Mouse (Mus musculus): ENCODE measurements around the gene Cdh4. TPM values are rescaled to one million over a fixed set of nuclear protein-coding genes. Genes with fewer than 3 reads are reported as not detected.

Cdh4 gene
- total RNA-seq, 1 experiment: 1.9 TPM

- no peak overlapping the region for H3K27ac ChIP-seq (ENCODE audit: insufficient read depth, low read depth, low read length, poor library complexity, severe bottlenecking)
- no peaks in the 10 kb centered on the region for H3K9me3 ChIP-seq (ENCODE audit: control insufficient read depth, insufficient read depth, low read depth, low read length)
- peaks cover 0 to 12% of the 10 kb centered on the region in 2 experiments; a peak in 1 of 4 replicates for H3K4me1 ChIP-seq (ENCODE audit: control insufficient read depth in 2 of 2, insufficient read depth in 2 of 2, low read length in 2 of 2, poor library complexity in 1 of 2)
- H3K4me3 ChIP-seq (ENCODE audit: insufficient read depth in 1 of 2, low read depth in 1 of 2, low read length in 2 of 2, poor library complexity in 1 of 2, severe bottlenecking in 1 of 2): no peak overlapping the region
- in situ Hi-C loops (cut with MboI; ENCODE audit: low sequenced_read_pairs in 2 of 2, unreplicated experiment in 2 of 2): no loop called here
- no peak for TF ChIP-seq ZC3H11A (IDR thresholded peaks at IDR 0.05; ENCODE audit: borderline replicate concordance, low read depth, low read length)
- no peak for TF ChIP-seq HCFC1 (IDR thresholded peaks at IDR 0.05; ENCODE audit: borderline replicate concordance, insufficient read depth, low read length)
- no peak for TF ChIP-seq ZNF384 (IDR thresholded peaks at IDR 0.05; ENCODE audit: low read depth, low read length)
- no peak for TF ChIP-seq CHD2 (IDR thresholded peaks at IDR 0.05; ENCODE audit: low read depth, low read length)
- TF ChIP-seq MAFK (IDR thresholded peaks at IDR 0.05; ENCODE audit: insufficient read depth, low read depth, low read length): no peak
- DNase-seq (ENCODE audit: low read depth, low spot score): no peak
- H3K36me3 ChIP-seq (ENCODE audit: control insufficient read depth, insufficient read depth, low read length, poor library complexity, severe bottlenecking): no peaks in the 10 kb centered on the region
- no peak overlapping the region for H3K9ac ChIP-seq (ENCODE audit: insufficient read depth, low read depth, low read length, poor library complexity, severe bottlenecking)
Measured at GRCm38 (mm10) chr2:179488526-179489139, 46.4 kb downstream of the Cdh4 start.

GRCm38 (mm10) chr2:179491891-179492290 is 49.7 kb downstream of the Cdh4 start:
- Histone ChIP-seq H3K9me3 (ENCODE audit: control insufficient read depth, insufficient read depth, low read depth, low read length) (no peaks in the 10 kb centered on the region), H3K4me3 (ENCODE audit: insufficient read depth in 1 of 2, low read depth in 1 of 2, low read length in 2 of 2, poor library complexity in 1 of 2, severe bottlenecking in 1 of 2) (no peak overlapping the region), H3K36me3 (ENCODE audit: control insufficient read depth, insufficient read depth, low read length, poor library complexity, severe bottlenecking) (no peaks in the 10 kb centered on the region), H3K27ac (ENCODE audit: insufficient read depth, low read depth, low read length, poor library complexity, severe bottlenecking) (no peak overlapping the region), H3K4me1 (ENCODE audit: control insufficient read depth in 2 of 2, insufficient read depth in 2 of 2, low read length in 2 of 2, poor library complexity in 1 of 2) (peaks cover 0 to 27% of the 10 kb centered on the region in 2 experiments; a peak in 2 of 4 replicates), H3K9ac (ENCODE audit: insufficient read depth, low read depth, low read length, poor library complexity, severe bottlenecking) (no peak overlapping the region)
- in situ Hi-C loops (cut with MboI; ENCODE audit: low sequenced_read_pairs in 2 of 2, unreplicated experiment in 2 of 2): no loop called here
- TF ChIP-seq MAFK (IDR thresholded peaks at IDR 0.05; ENCODE audit: insufficient read depth, low read depth, low read length): no peak
- TF ChIP-seq ZNF384 (IDR thresholded peaks at IDR 0.05; ENCODE audit: low read depth, low read length): no peak
- no peak for TF ChIP-seq ZC3H11A (IDR thresholded peaks at IDR 0.05; ENCODE audit: borderline replicate concordance, low read depth, low read length)
- TF ChIP-seq HCFC1 (IDR thresholded peaks at IDR 0.05; ENCODE audit: borderline replicate concordance, insufficient read depth, low read length): no peak
- no peak for TF ChIP-seq CHD2 (IDR thresholded peaks at IDR 0.05; ENCODE audit: low read depth, low read length)
- no peak for DNase-seq (ENCODE audit: low read depth, low spot score)

- Histone ChIP-seq H3K4me1 (ENCODE audit: control insufficient read depth in 2 of 2, insufficient read depth in 2 of 2, low read length in 2 of 2, poor library complexity in 1 of 2) (peaks cover 0 to 18% of the 10 kb centered on the region in 2 experiments; a peak in 2 of 4 replicates), H3K27ac (ENCODE audit: insufficient read depth, low read depth, low read length, poor library complexity, severe bottlenecking) (no peak overlapping the region), H3K9me3 (ENCODE audit: control insufficient read depth, insufficient read depth, low read depth, low read length) (no peaks in the 10 kb centered on the region), H3K9ac (ENCODE audit: insufficient read depth, low read depth, low read length, poor library complexity, severe bottlenecking) (no peak overlapping the region), H3K4me3 (ENCODE audit: insufficient read depth in 1 of 2, low read depth in 1 of 2, low read length in 2 of 2, poor library complexity in 1 of 2, severe bottlenecking in 1 of 2) (no peak overlapping the region), H3K36me3 (ENCODE audit: control insufficient read depth, insufficient read depth, low read length, poor library complexity, severe bottlenecking) (no peaks in the 10 kb centered on the region)
- DNase-seq (ENCODE audit: low read depth, low spot score): no peak
- in situ Hi-C loops (cut with MboI; ENCODE audit: low sequenced_read_pairs in 2 of 2, unreplicated experiment in 2 of 2): no loop called here
- no peak for TF ChIP-seq ZC3H11A (IDR thresholded peaks at IDR 0.05; ENCODE audit: borderline replicate concordance, low read depth, low read length)
- TF ChIP-seq MAFK (IDR thresholded peaks at IDR 0.05; ENCODE audit: insufficient read depth, low read depth, low read length): 0 out of 2 replicates have a peak, but pooled peaks have one; percentile 25
Measured at GRCm38 (mm10) chr2:179494276-179494675, 52.0 kb downstream of the Cdh4 start.

GRCm38 (mm10) chr2:179510439-179510838 is 68.2 kb downstream of the Cdh4 start:
- TF ChIP-seq CHD2 (IDR thresholded peaks at IDR 0.05; ENCODE audit: low read depth, low read length) (no peak), HCFC1 (IDR thresholded peaks at IDR 0.05; ENCODE audit: borderline replicate concordance, insufficient read depth, low read length) (no peak), ZNF384 (IDR thresholded peaks at IDR 0.05; ENCODE audit: low read depth, low read length) (no peak), MAFK (IDR thresholded peaks at IDR 0.05; ENCODE audit: insufficient read depth, low read depth, low read length) (no peak), ZC3H11A (IDR thresholded peaks at IDR 0.05; ENCODE audit: borderline replicate concordance, low read depth, low read length) (no peak)
- H3K27ac ChIP-seq (ENCODE audit: insufficient read depth, low read depth, low read length, poor library complexity, severe bottlenecking): no peak overlapping the region
- no peaks in the 10 kb centered on the region; the same call in 1 of the 2 replicates for H3K36me3 ChIP-seq (ENCODE audit: control insufficient read depth, insufficient read depth, low read length, poor library complexity, severe bottlenecking)
- in situ Hi-C loops (cut with MboI; ENCODE audit: low sequenced_read_pairs in 2 of 2, unreplicated experiment in 2 of 2): no loop called here
- no peaks in the 10 kb centered on the region for H3K9me3 ChIP-seq (ENCODE audit: control insufficient read depth, insufficient read depth, low read depth, low read length)
- H3K9ac ChIP-seq (ENCODE audit: insufficient read depth, low read depth, low read length, poor library complexity, severe bottlenecking): no peak overlapping the region
- H3K4me1 ChIP-seq (ENCODE audit: control insufficient read depth in 2 of 2, insufficient read depth in 2 of 2, low read length in 2 of 2, poor library complexity in 1 of 2): peaks cover 0 to 8% of the 10 kb centered on the region in 2 experiments; a peak in 1 of 4 replicates
- no peak for DNase-seq (ENCODE audit: low read depth, low spot score)
- no peak overlapping the region for H3K4me3 ChIP-seq (ENCODE audit: insufficient read depth in 1 of 2, low read depth in 1 of 2, low read length in 2 of 2, poor library complexity in 1 of 2, severe bottlenecking in 1 of 2)
